Mouse (Mus musculus): Measurements from ENCODE around the gene Cel. TPM values are rescaled to one million over a fixed set of nuclear protein-coding genes. Genes with fewer than 3 reads are reported as not detected.

The Cel gene
- polyA plus RNA-seq (2015; fragmentation: Nextera tagmentation; extraction: Ambion mirVana), result 4.7 TPM in 1 of 2 replicates, not detected in the other

- TF ChIP-seq CTCF (IDR thresholded peaks at IDR 0.05; ENCODE audit: low read depth), result no peak
- no peak for TF ChIP-seq EP300 (IDR thresholded peaks at IDR 0.05; ENCODE audit: low read depth)
- no peak for DNase-seq
- 64% methylated on average over 6 of the region's 6 CpGs for WGBS (ENCODE audit: insufficient replicate concordance)
Observed at GRCm38 (mm10) chr2:28563303-28563702, at the start of gene Cel. Cel (minus strand) TSS chr2:28563403.

GRCm38 (mm10) chr2:28612436-28613063 is 49.3 kb upstream of the Cel start:
- DNase-seq (no peak), ATAC-seq (no peak)
- no peak overlapping the region for H3K9ac ChIP-seq (replicated peaks)
- H3K9me3 ChIP-seq (ENCODE audit: low read length), result no peaks in the 10 kb centered on the region
- peaks cover 52% of the 10 kb centered on the region for H3K36me3 ChIP-seq (replicated peaks; ENCODE audit: insufficient read depth, low read length)
- TF ChIP-seq EP300 (IDR thresholded peaks at IDR 0.05; ENCODE audit: low read depth) (no peak), CTCF (IDR thresholded peaks at IDR 0.05; ENCODE audit: low read depth) (no peak)
- H3K27ac ChIP-seq (ENCODE audit: low read depth), result no peak overlapping the region
- no peaks in the 10 kb centered on the region for H3K27me3 ChIP-seq (ENCODE audit: insufficient read depth, low read length)
- H3K4me2 ChIP-seq (ENCODE audit: low read depth, low read length), result no peak overlapping the region
- H3K4me1 ChIP-seq (ENCODE audit: insufficient read depth), result peaks cover 17% of the 10 kb centered on the region
- 90% methylated on average over 10 of the region's 10 CpGs for WGBS (ENCODE audit: insufficient replicate concordance)
- no peak overlapping the region for H3K4me3 ChIP-seq (ENCODE audit: low read depth, low read length)

More at GRCm38 (mm10) chr2:28563303-28563702, at the start of gene Cel:
- H3K27ac ChIP-seq (ENCODE audit: low read depth), result no peak within 1 kb of the TSS
- no peak within 1 kb of the TSS for H3K4me2 ChIP-seq (ENCODE audit: low read depth, low read length)
- H3K9me3 ChIP-seq (ENCODE audit: low read length), result no peaks in the 10 kb centered on the region
- peaks cover 10% of the 10 kb centered on the region for H3K36me3 ChIP-seq (replicated peaks; ENCODE audit: insufficient read depth, low read length)
- no peak within 1 kb of the TSS for H3K4me3 ChIP-seq (ENCODE audit: low read depth, low read length)
- no peak for ATAC-seq
- no peak within 1 kb of the TSS for H3K9ac ChIP-seq (replicated peaks)
- no peaks in the 10 kb centered on the region for H3K4me1 ChIP-seq (ENCODE audit: insufficient read depth)
- H3K27me3 ChIP-seq (ENCODE audit: insufficient read depth, low read length), result no peaks in the 10 kb centered on the region

GRCm38 (mm10) chr2:28611407-28611787 is 48.2 kb upstream of the Cel start:
- TF ChIP-seq CTCF (IDR thresholded peaks at IDR 0.05; ENCODE audit: low read depth) (no peak), EP300 (IDR thresholded peaks at IDR 0.05; ENCODE audit: low read depth) (no peak)
- 85% methylated on average over 17 of the region's 17 CpGs for WGBS (ENCODE audit: insufficient replicate concordance)
- peaks cover 20% of the 10 kb centered on the region for H3K4me1 ChIP-seq (ENCODE audit: insufficient read depth)

GRCm38 (mm10) chr2:28610716-28611406 is 47.7 kb upstream of the Cel start:
- Histone ChIP-seq H3K4me1 (ENCODE audit: insufficient read depth) (peaks cover 21% of the 10 kb centered on the region), H3K9me3 (ENCODE audit: low read length) (no peaks in the 10 kb centered on the region), H3K4me3 (ENCODE audit: low read depth, low read length) (no peak overlapping the region), H3K36me3 (replicated peaks; ENCODE audit: insufficient read depth, low read length) (peaks cover 52% of the 10 kb centered on the region), H3K27ac (ENCODE audit: low read depth) (no peak overlapping the region), H3K9ac (replicated peaks) (no peak overlapping the region), H3K4me2 (ENCODE audit: low read depth, low read length) (no peak overlapping the region), H3K27me3 (ENCODE audit: insufficient read depth, low read length) (no peaks in the 10 kb centered on the region)
- 84% methylated on average over 12 of the region's 12 CpGs for WGBS (ENCODE audit: insufficient replicate concordance)
- ATAC-seq (no peak), DNase-seq (no peak)
- no peak for TF ChIP-seq CTCF (IDR thresholded peaks at IDR 0.05; ENCODE audit: low read depth)
- no peak for TF ChIP-seq EP300 (IDR thresholded peaks at IDR 0.05; ENCODE audit: low read depth)

More at GRCm38 (mm10) chr2:28611407-28611787, 48.2 kb upstream of the Cel start:
- no peak for DNase-seq
- 0 out of 2 replicates have a peak overlapping the region, but pooled peaks have one; percentile 22 for H3K27ac ChIP-seq (ENCODE audit: low read depth)
- peaks cover 52% of the 10 kb centered on the region for H3K36me3 ChIP-seq (replicated peaks; ENCODE audit: insufficient read depth, low read length)
- no peaks in the 10 kb centered on the region for H3K9me3 ChIP-seq (ENCODE audit: low read length)
- H3K27me3 ChIP-seq (ENCODE audit: insufficient read depth, low read length), result no peaks in the 10 kb centered on the region
- no peak overlapping the region for H3K9ac ChIP-seq (replicated peaks)
- no peak overlapping the region for H3K4me2 ChIP-seq (ENCODE audit: low read depth, low read length)
- no peak overlapping the region for H3K4me3 ChIP-seq (ENCODE audit: low read depth, low read length)
- no peak for ATAC-seq

DNA sequence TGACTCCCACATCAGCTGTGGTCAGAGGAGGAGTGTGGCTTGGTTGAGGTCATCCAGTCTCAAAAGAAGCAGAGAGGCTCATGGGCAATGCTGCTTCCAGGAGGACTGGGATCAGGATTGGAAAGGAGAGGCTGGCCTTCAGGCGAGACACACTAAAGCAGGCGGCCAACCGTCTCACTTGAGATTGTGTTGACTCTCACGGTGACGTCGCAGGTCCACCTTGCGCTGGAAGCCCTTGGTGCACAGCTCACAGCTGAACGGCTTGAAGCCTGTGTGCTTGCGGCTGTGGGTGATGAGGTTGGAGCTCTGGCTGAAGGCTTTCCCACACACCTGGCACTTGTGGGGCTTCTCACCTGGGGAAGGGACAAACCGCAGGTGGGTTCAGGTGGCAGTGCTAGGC is 46.6 kb upstream of the Cel start:
- H3K9me3 ChIP-seq (ENCODE audit: low read length), result no peaks in the 10 kb centered on the region
- no peak overlapping the region for H3K27ac ChIP-seq (ENCODE audit: low read depth)
- DNase-seq (no peak), ATAC-seq (no peak)
- H3K9ac ChIP-seq (replicated peaks), result no peak overlapping the region
- no peak for TF ChIP-seq EP300 (IDR thresholded peaks at IDR 0.05; ENCODE audit: low read depth)
- TF ChIP-seq CTCF (IDR thresholded peaks at IDR 0.05; ENCODE audit: low read depth), result no peak
- no peak overlapping the region for H3K4me2 ChIP-seq (ENCODE audit: low read depth, low read length)
- 85% methylated on average over 10 of the region's 10 CpGs for WGBS (ENCODE audit: insufficient replicate concordance)
- H3K36me3 ChIP-seq (replicated peaks; ENCODE audit: insufficient read depth, low read length), result peaks cover 49% of the 10 kb centered on the region
- H3K4me1 ChIP-seq (ENCODE audit: insufficient read depth), result peaks cover 21% of the 10 kb centered on the region
- no peak overlapping the region for H3K4me3 ChIP-seq (ENCODE audit: low read depth, low read length)
- H3K27me3 ChIP-seq (ENCODE audit: insufficient read depth, low read length), result no peaks in the 10 kb centered on the region

DNA sequence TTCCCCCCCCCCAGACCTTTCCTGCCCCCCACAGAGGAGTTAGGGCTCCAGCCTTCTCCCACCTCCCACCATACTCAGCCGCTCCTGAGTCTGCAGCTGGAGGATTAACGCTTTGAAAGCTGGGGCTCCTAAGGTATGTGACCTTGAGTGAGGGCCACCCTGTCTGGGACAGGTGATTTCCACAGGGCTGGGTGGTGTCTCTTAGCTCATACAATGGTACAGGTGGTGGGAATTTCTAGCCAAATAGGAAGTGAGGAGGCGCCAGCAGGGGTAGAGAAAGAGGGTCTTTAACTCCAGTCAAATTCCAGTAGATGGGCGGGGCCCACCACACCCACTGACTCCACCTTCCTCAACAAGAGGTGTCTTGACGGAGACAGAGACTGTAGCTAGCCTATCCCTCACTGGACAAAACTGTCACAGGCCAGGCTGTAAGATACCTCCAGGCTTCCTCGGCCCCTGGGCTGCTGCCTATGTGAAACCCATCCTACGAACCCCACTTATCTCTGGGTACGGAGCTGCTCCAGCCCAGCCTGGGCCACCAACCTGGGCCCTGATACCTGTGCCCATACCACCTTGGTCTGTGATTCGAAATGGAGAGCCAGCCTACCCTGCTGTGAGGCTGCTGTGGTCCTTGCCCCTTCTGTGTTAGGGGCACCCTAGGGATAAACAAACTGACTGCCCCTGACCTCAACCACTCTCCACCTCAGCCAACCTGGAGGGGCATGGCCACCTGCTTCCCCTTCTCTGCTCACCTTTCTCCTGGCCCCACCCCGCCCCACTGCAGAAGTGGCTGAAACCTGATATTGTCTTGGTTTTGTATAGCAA is 44.4 kb upstream of the Cel start:
- ATAC-seq, result peak; percentile 34
- no peaks in the 10 kb centered on the region for H3K27me3 ChIP-seq (ENCODE audit: insufficient read depth, low read length)
- WGBS (ENCODE audit: insufficient replicate concordance), result 44% methylated on average over 10 of the region's 10 CpGs
- H3K36me3 ChIP-seq (replicated peaks; ENCODE audit: insufficient read depth, low read length), result peaks cover 34% of the 10 kb centered on the region
- H3K27ac ChIP-seq (ENCODE audit: low read depth), result peak overlapping the region; percentile 64
- no peak overlapping the region for H3K4me2 ChIP-seq (ENCODE audit: low read depth, low read length)
- TF ChIP-seq EP300 (IDR thresholded peaks at IDR 0.05; ENCODE audit: low read depth), result peak; percentile 8; the same call in 1 of the 2 replicates
- TF ChIP-seq CTCF (IDR thresholded peaks at IDR 0.05; ENCODE audit: low read depth), result no peak
- no peak overlapping the region for H3K9ac ChIP-seq (replicated peaks)
- no peak overlapping the region for H3K4me3 ChIP-seq (ENCODE audit: low read depth, low read length)
- no peaks in the 10 kb centered on the region for H3K9me3 ChIP-seq (ENCODE audit: low read length)
- peaks cover 21% of the 10 kb centered on the region for H3K4me1 ChIP-seq (ENCODE audit: insufficient read depth)
- DNase-seq, result peak; percentile 38
